Mouse (Mus musculus) small intestine, adult 10 weeks (tissue): Measurements from ENCODE around the gene Btnl1. TPM values are rescaled to one million over a fixed set of nuclear protein-coding genes. Genes with fewer than 3 reads are reported as not detected.

Experiments
- polyA plus RNA-seq: library from polyadenylated mRNA; stranded (reverse); fragments of 350-450 nt; fragmentation: Illumina TruSeq; extraction: RNeasy Lipid Tissue Mini Kit (QIAGEN cat#74804); gene quantifications from one replicate; pipeline ENCODE4 v1.2.3, GENCODE M21; 2014; ENCODE audit warnings: low replicate concordance

Btnl1 gene
- 231 TPM for polyA plus RNA-seq

GRCm38 (mm10) chr17:34376847-34377246 lies at the start of gene Btnl1:
Gene Btnl1 (plus strand): TSS chr17:34377132.

GRCm38 (mm10) chr17:34354539-34354938 lies 22.4 kb upstream of the Btnl1 start, which contains the start of gene Btnl2:
Gene Btnl2 (plus strand): TSS chr17:34354822.

GRCm38 (mm10) chr17:34398711-34399393 lies 21.9 kb downstream of the Btnl1 start, which contains the start of gene BC051142:
Gene BC051142 (plus strand): TSS chr17:34398820.

Other genes with a start within 250 kb of the Btnl1 start
- gene H2-DMb2, start 233.8 kb upstream of the Btnl1 start, polyA plus RNA-seq: 1.5 TPM
- gene H2-DMb1, start 224.1 kb upstream of the Btnl1 start, polyA plus RNA-seq: 12.1 TPM
- gene Tap1, start 189.6 kb upstream of the Btnl1 start, polyA plus RNA-seq: 5.6 TPM
- gene Psmb9, start 189.4 kb upstream of the Btnl1 start, polyA plus RNA-seq: 5.8 TPM
- 7.2 TPM for gene Psmb8, start 179.4 kb upstream of the Btnl1 start, polyA plus RNA-seq
- not detected for gene Tap2, start 173.6 kb upstream of the Btnl1 start, polyA plus RNA-seq
- gene H2-Ob, start 138.2 kb upstream of the Btnl1 start, polyA plus RNA-seq: 13.2 TPM
- gene H2-Ab1, start 119.4 kb upstream of the Btnl1 start, polyA plus RNA-seq: 39.7 TPM
- gene H2-Aa, start 89.3 kb upstream of the Btnl1 start, polyA plus RNA-seq: 122 TPM
- 5.2 TPM for gene H2-Eb1, start 71.3 kb upstream of the Btnl1 start, polyA plus RNA-seq
- gene H2-Eb2, start 51.5 kb upstream of the Btnl1 start, polyA plus RNA-seq: 2.7 TPM
- 76.7 TPM for gene Btnl2, start 22.3 kb upstream of the Btnl1 start, polyA plus RNA-seq
- gene BC051142, start 21.7 kb downstream of the Btnl1 start, polyA plus RNA-seq: 1.1 TPM
- gene Btnl4, start 100.2 kb downstream of the Btnl1 start, polyA plus RNA-seq: 36.6 TPM
- 268 TPM for gene Btnl6, start 140.2 kb downstream of the Btnl1 start, polyA plus RNA-seq
- gene Notch4, start 187.1 kb downstream of the Btnl1 start, polyA plus RNA-seq: 0.15 TPM
- gene Gpsm3, start 212.7 kb downstream of the Btnl1 start, polyA plus RNA-seq: 2.0 TPM
- gene Pbx2, start 214.1 kb downstream of the Btnl1 start, polyA plus RNA-seq: 13.8 TPM
- not detected for gene Ager, start 220.7 kb downstream of the Btnl1 start, polyA plus RNA-seq
- gene Rnf5, start 226.6 kb downstream of the Btnl1 start, polyA plus RNA-seq: 56.8 TPM
- 3.7 TPM for gene Agpat1, start 227.1 kb downstream of the Btnl1 start, polyA plus RNA-seq
- gene Egfl8, start 238.8 kb downstream of the Btnl1 start, polyA plus RNA-seq: not detected